Mouse (Mus musculus): ENCODE measurements around the gene Gm21964. TPM values are rescaled to one million over a fixed set of nuclear protein-coding genes. Genes with fewer than 3 reads are reported as not detected.

Gene Gm21964
- total and polyA plus RNA-seq, 3 experiments = not detected

DNA sequence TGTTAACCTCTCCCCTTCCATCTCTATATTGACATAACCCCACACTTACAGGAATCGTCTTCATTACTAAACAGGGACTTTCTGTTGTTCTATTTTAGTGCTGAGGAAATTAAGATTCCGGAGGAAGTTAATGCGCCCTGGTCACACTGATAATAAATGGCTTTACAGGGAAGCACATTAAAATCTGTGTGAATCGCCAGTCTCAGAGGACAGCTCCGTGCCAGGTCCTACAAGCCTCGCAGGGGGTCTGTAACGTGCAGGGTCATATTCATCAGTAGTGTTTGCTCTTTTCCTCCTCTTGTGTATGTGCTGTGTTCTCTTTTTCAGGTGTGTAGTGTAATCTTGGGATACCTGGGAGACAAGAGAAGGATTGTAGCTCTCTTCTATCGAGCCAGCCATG, 42.8 kb upstream of the Gm21964 start:
- TF ChIP-seq NELFE (IDR thresholded peaks at IDR 0.05; ENCODE audit: low read depth, low read length) (no peak), MEF2A (IDR thresholded peaks at IDR 0.05; ENCODE audit: extremely low read depth, insufficient replicate concordance, low read depth, low read length, poor library complexity, severe bottlenecking) (no peak), HCFC1 (IDR thresholded peaks at IDR 0.05; ENCODE audit: low read depth, low read length) (no peak)
- Histone ChIP-seq H3K27ac (ENCODE audit: control insufficient read depth, low read depth, low read length) (no peak overlapping the region), H3K79me2 (ENCODE audit: control insufficient read depth, insufficient read depth, low read length, poor library complexity) (no peaks in the 10 kb centered on the region), H3K4me1 (ENCODE audit: control insufficient read depth in 1 of 2, insufficient read depth in 2 of 2, low read length in 2 of 2) (no peaks in the 10 kb centered on the region), H3K4me3 (ENCODE audit: control insufficient read depth in 1 of 2, insufficient read depth in 1 of 2, low read depth in 2 of 2, low read length in 2 of 2) (no peak overlapping the region), H3K9me3 (replicated peaks; ENCODE audit: insufficient read depth, low read length) (no peaks in the 10 kb centered on the region), H3K9ac (ENCODE audit: control insufficient read depth, low read depth, low read length, poor library complexity, severe bottlenecking) (no peak overlapping the region), H3K36me3 (ENCODE audit: control insufficient read depth in 1 of 2, insufficient read depth in 2 of 2, low read length in 2 of 2) (no peaks in the 10 kb centered on the region), H3K27me3 (ENCODE audit: control insufficient read depth in 1 of 2, insufficient read depth in 2 of 2, low read length in 2 of 2) (no peaks in the 10 kb centered on the region)
- DNase-seq (ENCODE audit: low read depth, low spot score) = no peak

- Histone ChIP-seq H3K27me3 (ENCODE audit: control insufficient read depth in 1 of 2, insufficient read depth in 2 of 2, low read length in 2 of 2) (no peaks in the 10 kb centered on the region), H3K4me1 (ENCODE audit: control insufficient read depth in 1 of 2, insufficient read depth in 2 of 2, low read length in 2 of 2) (no peaks in the 10 kb centered on the region), H3K9me3 (replicated peaks; ENCODE audit: insufficient read depth, low read length) (no peaks in the 10 kb centered on the region), H3K36me3 (ENCODE audit: control insufficient read depth in 1 of 2, insufficient read depth in 2 of 2, low read length in 2 of 2) (no peaks in the 10 kb centered on the region), H3K27ac (ENCODE audit: control insufficient read depth, low read depth, low read length) (no peak overlapping the region), H3K79me2 (ENCODE audit: control insufficient read depth, insufficient read depth, low read length, poor library complexity) (no peaks in the 10 kb centered on the region), H3K9ac (ENCODE audit: control insufficient read depth, low read depth, low read length, poor library complexity, severe bottlenecking) (no peak overlapping the region), H3K4me3 (ENCODE audit: control insufficient read depth in 1 of 2, insufficient read depth in 1 of 2, low read depth in 2 of 2, low read length in 2 of 2) (no peak overlapping the region)
- DNase-seq (ENCODE audit: low read depth, low spot score) = no peak
- TF ChIP-seq POLR2A (IDR thresholded peaks at IDR 0.05; ENCODE audit: control insufficient read depth in 1 of 2, insufficient read depth in 1 of 2, low read depth in 1 of 2, low read length in 2 of 2, poor library complexity in 1 of 2) = no peak
- no peak for TF ChIP-seq MYB (IDR thresholded peaks at IDR 0.05; ENCODE audit: low read depth, low read length)
- no peak for TF ChIP-seq POLR2AphosphoS5 (IDR thresholded peaks at IDR 0.05; ENCODE audit: borderline replicate concordance, low read depth, low read length)
- TF ChIP-seq GATA1 (IDR thresholded peaks at IDR 0.05; ENCODE audit: low read depth, low read length) = no peak
- TF ChIP-seq CHD1 (IDR thresholded peaks at IDR 0.05; ENCODE audit: low read depth, low read length) = no peak
- TF ChIP-seq KAT2A (conservative IDR thresholded peaks at IDR 0.05; ENCODE audit: low read depth, low read length) = no peak
- no peak for TF ChIP-seq USF2 (IDR thresholded peaks at IDR 0.05; ENCODE audit: borderline replicate concordance in 1 of 2, insufficient read depth in 1 of 2, low read depth in 1 of 2, low read length in 2 of 2)
- TF ChIP-seq E2F4 (IDR thresholded peaks at IDR 0.05; ENCODE audit: borderline replicate concordance, low read depth, low read length) = no peak
- TF ChIP-seq RCOR1 (IDR thresholded peaks at IDR 0.05; ENCODE audit: low read depth, low read length) = no peak
- TF ChIP-seq EP300 (IDR thresholded peaks at IDR 0.05; ENCODE audit: low read depth in 1 of 2, low read length in 2 of 2) = no peak
- no peak for TF ChIP-seq UBTF (IDR thresholded peaks at IDR 0.05; ENCODE audit: borderline replicate concordance, insufficient read depth, low read depth, low read length)
- TF ChIP-seq CHD2 (IDR thresholded peaks at IDR 0.05; ENCODE audit: low read length) = no peak
- TF ChIP-seq ETS1 (IDR thresholded peaks at IDR 0.05; ENCODE audit: low read depth, low read length) = no peak
- no peak for TF ChIP-seq ZKSCAN1 (IDR thresholded peaks at IDR 0.05; ENCODE audit: low read depth, low read length)
- no peak for TF ChIP-seq SMC3 (IDR thresholded peaks at IDR 0.05; ENCODE audit: low read depth, low read length)
- TF ChIP-seq ZMIZ1 (IDR thresholded peaks at IDR 0.05; ENCODE audit: low read depth, low read length) = no peak
- no peak for TF ChIP-seq NELFE (IDR thresholded peaks at IDR 0.05; ENCODE audit: low read depth, low read length)
- no peak for TF ChIP-seq CTCF (IDR thresholded peaks at IDR 0.05 in 2 of 3, conservative IDR thresholded peaks at IDR 0.05 in 1 of 3; ENCODE audit: control insufficient read depth in 1 of 3, insufficient read depth in 1 of 3, low read depth in 2 of 3, low read length in 3 of 3, poor library complexity in 1 of 3, severe bottlenecking in 1 of 3)
- no peak for TF ChIP-seq ELF1 (IDR thresholded peaks at IDR 0.05; ENCODE audit: low read depth, low read length)
- no peak for TF ChIP-seq TCF12 (IDR thresholded peaks at IDR 0.05; ENCODE audit: low read depth, low read length)
These were observed 36.8 kb upstream of the Gm21964 start for GRCm38 (mm10) chr8:110064161-110064560.
